Mouse (Mus musculus) duodenum, adult 2 months (tissue): Measurements from ENCODE around the gene Pet100. TPM values are rescaled to one million over a fixed set of nuclear protein-coding genes. Genes with fewer than 3 reads are reported as not detected.

Source experiments
- polyA plus RNA-seq: library from polyadenylated mRNA; depleted of rRNA; stranded (reverse); fragments of >200 nt; gene quantifications from 2 replicates; pipeline ENCODE4 v1.2.3, GENCODE M21; 2012; ENCODE audit warnings: low replicate concordance; rRNA removed

Gene Pet100
- polyA plus RNA-seq, result 1.5 and 4.4 TPM in 2 replicates

DNA sequence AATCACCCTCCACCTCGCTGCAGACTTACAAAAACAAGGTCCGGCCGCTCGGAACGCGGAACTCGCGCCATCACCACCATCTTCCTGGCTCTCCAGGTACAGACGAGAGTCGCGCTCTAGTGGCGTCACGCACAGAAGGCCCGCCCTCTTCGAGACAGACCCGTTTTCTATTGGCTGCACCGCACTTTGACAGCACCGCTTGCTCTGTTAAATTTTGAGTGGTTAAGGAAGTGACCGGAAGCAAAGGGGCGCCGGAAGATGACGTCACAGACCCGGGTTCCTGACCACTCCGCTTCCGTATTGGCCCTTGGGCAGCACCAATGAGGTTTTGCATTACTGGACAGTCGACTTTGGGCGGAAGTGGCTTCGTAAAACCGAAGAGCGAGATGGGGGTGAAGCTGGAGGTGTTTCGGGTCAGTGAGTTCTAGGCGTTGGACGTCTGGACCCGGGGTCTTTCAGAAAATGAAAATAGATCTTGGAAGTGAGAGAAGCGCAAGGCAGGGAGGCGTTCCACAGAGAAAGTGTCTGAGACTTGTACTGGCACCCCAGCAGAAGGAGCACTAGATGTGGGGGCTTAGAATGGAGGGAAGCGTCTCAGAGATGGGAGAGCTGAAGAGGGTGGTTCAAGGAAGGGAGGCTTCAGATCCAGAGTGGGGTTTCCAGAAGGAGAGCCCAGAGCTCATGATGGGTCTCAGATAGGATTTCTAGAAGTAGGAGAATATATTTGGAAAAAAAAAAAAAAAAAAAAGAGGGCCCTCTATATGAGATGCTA lies at the start of gene Pet100, which contains the start of gene Xab2:
Gene Pet100 (plus strand): TSS at position 350 of the 772 bp plus-strand sequence.
Gene Xab2 (minus strand): TSS at position 118 of the 772 bp plus-strand sequence.

DNA sequence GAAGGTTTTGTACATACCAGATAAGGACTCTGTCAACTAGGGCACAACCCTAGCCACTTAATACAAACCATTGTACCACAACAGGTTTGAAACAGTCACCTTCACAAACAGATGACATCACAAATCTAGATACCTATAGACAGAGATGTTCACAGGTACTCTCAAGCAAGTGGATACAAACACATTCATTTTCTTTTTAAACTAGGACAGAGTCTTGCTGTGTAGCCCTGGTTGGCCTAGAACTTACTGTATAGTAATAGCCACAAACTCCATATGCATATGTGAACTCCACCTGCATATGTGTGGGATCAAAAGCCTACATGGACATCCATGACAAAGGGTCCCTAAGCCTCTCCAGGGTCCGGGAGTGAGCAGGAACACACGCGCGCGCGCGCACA lies 34.4 kb upstream of the Pet100 start, which contains the start of gene Camsap3:
Gene Camsap3 (plus strand): TSS at position 301 of the 398 bp plus-strand sequence.

DNA sequence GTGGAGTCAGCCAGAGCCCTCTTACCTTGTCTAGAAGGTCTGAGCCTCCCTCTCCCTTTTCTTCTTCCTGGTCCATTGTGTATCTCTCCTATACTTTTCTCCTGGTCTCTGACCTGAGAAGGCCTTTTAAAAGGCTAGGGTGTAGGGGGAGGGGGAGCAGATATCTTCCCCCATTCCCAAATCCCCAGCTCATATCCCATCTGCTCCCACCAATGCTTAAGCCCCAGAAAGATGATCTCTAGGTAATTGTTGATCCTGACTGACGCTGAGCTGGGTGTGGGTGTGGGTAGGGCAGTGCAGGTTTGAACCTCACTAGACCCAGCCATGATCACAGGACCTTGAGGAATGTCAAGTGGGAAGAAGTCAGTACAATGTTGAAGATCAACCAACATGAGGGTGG lies 4.1 kb downstream of the Pet100 start, which contains the start of gene Pcp2:
Gene Pcp2 (minus strand): TSS at position 101 of the 400 bp plus-strand sequence.

DNA sequence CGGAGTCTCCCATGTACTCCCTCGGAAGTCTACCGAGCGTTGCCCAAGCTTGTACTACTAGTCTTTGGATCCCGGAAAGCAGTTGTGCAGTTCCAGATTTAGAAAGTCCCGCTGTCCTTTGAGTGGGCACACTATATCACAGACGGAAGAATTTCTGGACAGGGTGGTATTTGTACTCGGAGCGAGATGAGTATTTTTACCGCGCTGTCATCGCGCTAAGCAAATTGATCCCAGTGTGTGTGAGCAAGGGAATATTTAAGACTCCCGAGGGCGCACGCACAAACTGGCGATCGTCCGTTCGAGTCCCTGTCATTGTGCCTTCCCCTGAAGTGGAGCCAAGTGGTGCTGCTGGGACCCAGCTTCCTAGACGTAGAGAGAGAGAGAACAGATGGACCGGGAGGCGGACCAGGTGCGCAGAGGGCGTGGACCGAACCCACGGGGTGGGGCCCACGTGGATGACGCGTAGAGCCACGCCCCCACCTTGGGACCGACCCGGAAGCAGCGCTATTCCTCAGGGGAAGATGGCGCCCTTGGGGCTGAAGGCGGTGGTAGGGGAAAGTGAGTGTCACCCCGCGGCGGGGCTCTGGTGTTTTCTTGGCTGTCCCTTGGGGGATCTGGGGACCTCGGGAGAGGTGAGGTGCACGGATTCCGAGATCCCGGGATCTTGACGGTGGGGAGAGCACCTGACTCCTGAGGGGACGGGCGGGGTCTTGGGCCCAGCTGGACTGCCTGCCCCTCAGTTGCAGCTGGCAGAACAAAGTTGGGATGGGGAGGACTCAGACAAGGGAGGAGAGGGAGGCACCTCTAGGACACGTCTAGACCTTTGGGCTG lies 9.5 kb downstream of the Pet100 start, which contains the start of gene Stxbp2:
Gene Stxbp2 (plus strand): TSS at position 309 of the 831 bp plus-strand sequence.

DNA sequence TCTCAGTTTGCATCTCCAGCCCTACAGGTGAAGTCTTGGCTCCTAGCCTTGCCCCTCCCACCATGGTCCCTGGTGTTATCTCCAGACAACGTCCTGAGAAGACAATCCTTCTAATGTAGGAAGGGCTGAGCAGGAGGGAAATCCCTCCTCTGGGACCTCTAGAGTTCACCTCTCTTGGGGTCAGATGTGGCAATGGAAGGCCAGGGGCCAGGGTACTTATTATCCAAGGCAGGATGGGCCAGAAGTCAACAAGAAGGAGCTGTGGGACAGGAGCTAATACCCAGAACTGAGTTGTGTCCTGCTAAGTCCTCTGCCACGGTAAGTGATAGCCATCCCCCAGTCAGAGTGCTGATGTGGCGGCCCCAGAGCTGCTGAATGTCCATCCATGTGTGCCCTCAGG lies 34.2 kb downstream of the Pet100 start, which contains the start of gene Retn:
Gene Retn (plus strand): TSS at position 245 of the 400 bp plus-strand sequence.

DNA sequence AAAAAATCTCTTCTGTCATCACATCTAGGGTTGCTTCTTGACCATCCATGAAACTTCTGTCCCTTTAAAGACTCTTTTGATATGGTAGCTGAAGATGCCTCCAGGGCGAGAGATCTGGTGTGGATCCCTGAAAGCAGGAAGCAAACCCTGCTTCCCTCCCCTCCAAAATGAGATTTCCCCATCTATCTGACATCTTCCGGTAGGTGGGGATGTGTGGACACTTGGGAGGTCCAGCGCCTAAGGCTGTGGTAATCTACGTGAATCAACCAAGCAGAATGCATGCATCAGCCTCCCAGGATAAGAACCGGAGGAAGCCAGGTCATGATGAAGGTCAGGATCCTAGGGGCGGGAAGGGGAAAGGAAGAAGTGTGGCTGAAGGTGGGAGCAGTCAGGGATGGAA lies 44.2 kb downstream of the Pet100 start, which contains the start of gene Mcemp1:
Gene Mcemp1 (plus strand): TSS at position 248 of the 400 bp plus-strand sequence.

DNA sequence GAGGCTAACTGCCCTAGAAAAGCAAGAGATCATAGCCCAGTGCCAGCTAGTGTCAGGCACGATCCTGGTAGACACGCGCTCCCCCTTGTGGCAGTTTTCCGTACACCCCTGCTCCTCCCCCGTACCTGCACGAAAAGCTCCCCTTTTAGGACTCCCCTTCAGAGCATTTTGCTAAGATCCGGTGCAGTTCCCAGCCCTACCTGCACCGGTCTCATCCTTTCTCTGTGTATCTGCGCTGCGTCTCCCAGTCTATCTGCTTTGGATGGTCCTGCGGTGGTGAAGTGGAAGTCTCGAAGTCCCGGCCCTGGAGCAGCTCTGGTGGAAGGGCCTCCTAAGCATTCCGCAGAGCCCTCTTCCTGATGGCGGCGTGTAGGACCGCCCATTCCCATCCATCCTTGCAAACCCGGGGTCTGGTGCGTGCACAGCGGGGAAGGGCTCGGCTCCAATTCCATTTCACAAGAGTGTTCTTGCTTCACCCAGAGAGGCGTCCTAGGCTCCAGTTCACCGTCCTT lies 50.7 kb downstream of the Pet100 start, which contains the start of gene Fcor:
Gene Fcor (minus strand): TSS at position 383 of the 512 bp plus-strand sequence.

Other genes with a start within 250 kb of the Pet100 start
- gene Arhgef18, start 228.5 kb upstream of the Pet100 start, polyA plus RNA-seq, result 23.5 and 28.3 TPM in 2 replicates
- 12.5 and 16.2 TPM in 2 replicates for gene Pex11g, start 153.9 kb upstream of the Pet100 start, polyA plus RNA-seq
- 0.21 TPM in 1 of 2 replicates, not detected in the other for gene Tex45, start 150.7 kb upstream of the Pet100 start, polyA plus RNA-seq
- 27.4 and 34.8 TPM in 2 replicates for gene Zfp358, start 128.4 kb upstream of the Pet100 start, polyA plus RNA-seq
- 386 and 793 TPM in 2 replicates for gene Mcoln1, start 121.1 kb upstream of the Pet100 start, polyA plus RNA-seq
- gene Pnpla6, start 106.2 kb upstream of the Pet100 start, polyA plus RNA-seq, result 40.4 and 72.5 TPM in 2 replicates
- gene C330021F23Rik, start 53.6 kb upstream of the Pet100 start, polyA plus RNA-seq, result 0.14 and 1.1 TPM in 2 replicates
- 74.9 and 113 TPM in 2 replicates for gene Camsap3, start 34.3 kb upstream of the Pet100 start, polyA plus RNA-seq
- 26.7 and 29.0 TPM in 2 replicates for gene Xab2, start 232 bp upstream of the Pet100 start, polyA plus RNA-seq
- not detected in 2 replicates for gene Pcp2, start 4.0 kb downstream of the Pet100 start, polyA plus RNA-seq
- 256 and 257 TPM in 2 replicates for gene Stxbp2, start 9.4 kb downstream of the Pet100 start, polyA plus RNA-seq
- 2.4 TPM in 1 of 2 replicates, not detected in the other for gene Retn, start 34.2 kb downstream of the Pet100 start, polyA plus RNA-seq
- gene Mcemp1, start 44.2 kb downstream of the Pet100 start, polyA plus RNA-seq, result 0.07 TPM in 1 of 2 replicates, not detected in the other
- 0.37 and 2.7 TPM in 2 replicates for gene Fcor, start 50.8 kb downstream of the Pet100 start, polyA plus RNA-seq
- gene Trappc5, start 54.8 kb downstream of the Pet100 start, polyA plus RNA-seq, result 19.8 and 32.5 TPM in 2 replicates
- gene Fcer2a, start 72.6 kb downstream of the Pet100 start, polyA plus RNA-seq, result 0.87 TPM in 1 of 2 replicates, not detected in the other
- gene Clec4g, start 99.1 kb downstream of the Pet100 start, polyA plus RNA-seq, result 0.07 TPM in 1 of 2 replicates, not detected in the other
- 0.28 TPM in 1 of 2 replicates, not detected in the other for gene Cd209a, start 127.4 kb downstream of the Pet100 start, polyA plus RNA-seq
- not detected in 2 replicates for gene Cd209e, start 232.8 kb downstream of the Pet100 start, polyA plus RNA-seq